Mouse (Mus musculus) CH12F3 (cell line): ENCODE results near the gene Pdxp.

ENCODE experiments used
- in situ Hi-C: fragments of 300-500 bp; cut with MboI; formaldehyde crosslinking; loops from 2 replicates; pipeline ENCODE4 v1.14.3; 2020; ENCODE audit warnings: low sequenced_read_pairs

Pdxp gene

DNA sequence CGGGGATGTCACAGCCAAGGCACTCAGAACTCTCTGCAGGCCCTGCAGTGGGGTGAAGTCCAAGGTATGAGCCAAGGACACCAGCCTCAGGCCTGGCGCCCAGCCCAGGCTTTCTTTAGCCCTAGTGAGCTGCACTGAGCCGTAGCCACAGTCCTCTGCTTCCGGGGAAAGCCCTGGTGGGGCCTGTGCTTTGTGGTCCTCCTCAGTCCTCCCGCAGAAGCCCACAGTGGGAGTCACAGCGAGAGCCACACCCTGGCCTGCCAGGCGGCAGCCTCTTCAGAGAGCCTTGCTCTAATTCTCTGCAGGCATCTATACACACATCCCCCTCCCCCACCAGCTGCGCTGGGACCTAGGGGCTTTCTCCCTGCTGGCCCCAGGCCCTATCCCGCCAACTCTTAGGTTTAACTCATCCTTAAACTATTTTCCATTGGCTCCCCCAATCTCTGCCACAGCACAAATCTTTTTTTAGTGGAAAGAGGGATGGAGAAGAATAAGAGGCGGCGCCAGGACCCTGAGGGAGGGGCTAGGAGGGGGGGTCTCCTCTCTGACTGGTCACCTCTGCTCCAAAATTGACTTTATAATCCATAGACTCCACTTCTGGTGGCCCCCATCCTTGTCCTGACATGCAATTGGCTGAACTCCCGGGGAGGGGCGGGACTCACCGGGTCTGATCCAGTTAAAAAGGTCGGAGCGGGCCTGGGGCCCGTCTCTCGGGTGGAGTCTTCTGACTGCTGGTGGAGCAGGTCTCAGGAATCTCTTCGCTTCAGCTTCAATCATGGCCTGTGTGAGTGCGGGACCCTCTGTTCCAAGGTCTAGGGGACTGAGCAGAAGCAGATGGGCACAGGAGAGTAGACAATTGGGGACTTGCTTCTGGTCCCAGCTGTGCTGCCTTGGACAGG is 12.6 kb downstream of the Pdxp start, which contains the start of gene Lgals1:
Gene Lgals1 (plus strand): TSS at position 705 of the 899 bp plus-strand sequence.
- in situ Hi-C loops: no loop called here

- in situ Hi-C loops: no loop called here
Observed at GRCm38 (mm10) chr15:78927021-78927787, 13.5 kb downstream of the Pdxp start.

GRCm38 (mm10) chr15:78927788-78928457 is 14.2 kb downstream of the Pdxp start:
- in situ Hi-C loops: no loop called here

GRCm38 (mm10) chr15:78928539-78928938 is 14.8 kb downstream of the Pdxp start:
- in situ Hi-C loops: no loop called here

DNA sequence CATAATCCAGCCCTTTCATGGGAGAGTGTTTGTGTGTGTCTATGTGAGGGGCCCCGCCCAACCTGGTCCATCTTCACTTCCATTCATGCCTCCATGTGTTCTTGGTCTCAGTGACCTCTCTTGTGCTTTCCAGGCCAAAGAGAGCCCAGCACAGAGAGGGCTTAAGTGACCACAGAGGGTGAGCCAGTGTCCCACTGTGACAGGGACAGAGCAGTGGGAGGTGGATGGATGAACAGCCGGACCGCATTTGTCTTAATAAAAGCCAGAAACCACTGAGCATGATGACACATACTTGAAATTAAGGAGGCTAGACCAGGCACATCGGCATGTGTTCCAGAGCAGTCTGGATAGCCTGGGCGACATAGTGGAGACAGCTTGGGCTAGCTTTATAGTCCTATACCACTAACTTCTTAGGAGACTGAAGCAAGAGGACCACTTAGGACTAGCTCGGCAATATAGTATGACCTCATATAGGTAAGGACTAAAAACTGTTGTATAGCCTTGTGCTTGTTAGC is 16.5 kb downstream of the Pdxp start:
- in situ Hi-C loops: no loop called here

DNA sequence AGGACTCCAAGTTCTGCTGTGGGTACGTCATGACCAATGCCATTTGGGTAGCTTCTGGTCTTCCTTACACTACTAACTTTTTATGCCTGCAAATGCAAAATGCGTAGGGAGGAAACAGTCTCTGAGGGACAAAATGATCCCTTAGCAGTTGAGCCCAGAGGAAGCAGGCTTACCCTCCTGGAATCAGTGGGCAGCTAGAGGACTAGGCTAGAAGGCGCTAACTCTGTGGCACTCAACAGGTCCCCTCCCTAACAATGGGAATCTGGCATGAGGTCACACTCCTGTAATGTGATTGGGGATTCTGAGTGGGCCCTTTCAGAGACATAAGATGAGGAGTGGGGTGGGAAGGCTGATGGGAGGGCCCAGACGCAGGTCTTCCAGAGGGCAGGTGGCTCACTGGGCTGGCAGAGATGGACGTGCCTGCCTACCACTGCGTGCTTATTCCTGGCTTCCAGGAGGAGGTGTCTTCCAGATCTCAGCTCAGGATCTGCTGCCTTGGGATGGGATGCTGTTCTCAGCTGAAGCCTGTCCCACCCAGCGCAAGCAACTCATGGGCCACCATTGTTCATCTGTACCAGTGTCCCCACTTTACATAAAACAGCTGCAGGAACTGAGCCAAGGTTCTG is 17.2 kb downstream of the Pdxp start:
- in situ Hi-C loops: no loop called here

- in situ Hi-C loops: no loop called here
Observed at GRCm38 (mm10) chr15:78931577-78931976, 17.9 kb downstream of the Pdxp start.

GRCm38 (mm10) chr15:78934784-78935320 is 21.1 kb downstream of the Pdxp start, which contains the start of gene Nol12:
TSS of gene Nol12 (plus strand) at chr15:78934933.
- in situ Hi-C loops: no loop called here

- in situ Hi-C loops: no loop called here
Observed at GRCm38 (mm10) chr15:78936403-78936802, 22.7 kb downstream of the Pdxp start.

DNA sequence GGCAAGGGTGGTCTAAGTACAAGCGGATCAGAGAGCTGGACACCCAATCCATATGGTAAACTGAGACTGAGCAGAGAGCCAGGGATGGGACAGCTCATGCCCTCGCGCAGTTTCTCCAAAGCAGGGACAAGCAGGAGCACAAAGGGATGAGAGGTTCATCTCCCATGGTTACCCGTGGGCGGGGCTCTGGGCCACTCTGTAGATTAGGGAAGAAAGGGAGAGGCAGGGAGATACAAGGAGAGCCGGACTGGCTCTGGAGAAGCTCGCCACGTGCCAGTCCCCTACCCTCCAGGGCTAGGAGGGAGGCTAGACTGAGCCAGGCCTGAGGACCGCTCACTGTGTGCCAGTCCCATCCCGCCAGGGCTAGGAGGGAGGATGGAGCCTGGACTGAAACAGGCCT is 23.6 kb downstream of the Pdxp start:
- in situ Hi-C loops: no loop called here

DNA sequence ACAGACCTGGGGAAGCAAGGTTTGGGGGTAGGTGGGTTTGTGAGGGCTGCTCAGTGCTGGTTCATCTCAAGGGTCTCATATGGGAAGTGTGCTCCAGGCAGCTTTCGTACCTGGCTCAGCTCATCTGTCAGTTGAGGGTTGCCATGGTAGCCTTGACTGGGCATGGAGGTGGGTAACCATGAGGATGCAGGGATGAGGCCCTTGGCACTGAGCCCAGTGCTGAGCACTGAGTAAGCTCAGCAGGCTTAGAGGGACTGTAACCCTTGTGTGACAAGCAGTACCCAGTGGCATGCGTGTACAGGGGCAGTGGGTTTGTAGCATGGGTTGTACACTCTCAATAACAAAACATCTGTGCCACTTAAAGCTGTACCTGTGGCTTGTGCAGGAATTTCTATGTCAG is 24.2 kb downstream of the Pdxp start:
- in situ Hi-C loops: no loop called here

- in situ Hi-C loops: no loop called here
Observed at GRCm38 (mm10) chr15:78940325-78940724, 26.6 kb downstream of the Pdxp start.

- in situ Hi-C loops: no loop called here
Observed at GRCm38 (mm10) chr15:78942663-78943062, 28.9 kb downstream of the Pdxp start.

DNA sequence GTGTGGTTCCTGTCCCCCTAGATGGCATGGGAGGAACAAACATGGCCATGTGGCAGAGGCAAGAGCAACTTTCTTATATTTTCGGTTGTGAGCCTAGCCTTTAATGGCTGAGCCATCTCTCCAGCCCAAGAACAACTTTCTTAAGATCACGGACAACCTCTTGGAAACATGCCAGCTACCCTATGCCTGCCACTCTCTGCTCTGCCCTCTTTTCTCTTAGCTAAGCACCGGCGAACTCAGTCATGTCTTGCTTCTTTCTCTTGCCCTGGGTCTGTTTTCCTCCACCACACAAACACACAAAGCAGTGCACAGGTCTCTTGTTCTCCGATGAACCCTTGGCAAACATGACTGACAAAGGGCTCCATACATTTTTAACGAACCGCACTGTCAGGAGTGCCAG is 32.5 kb downstream of the Pdxp start:
- in situ Hi-C loops: no loop called here

DNA sequence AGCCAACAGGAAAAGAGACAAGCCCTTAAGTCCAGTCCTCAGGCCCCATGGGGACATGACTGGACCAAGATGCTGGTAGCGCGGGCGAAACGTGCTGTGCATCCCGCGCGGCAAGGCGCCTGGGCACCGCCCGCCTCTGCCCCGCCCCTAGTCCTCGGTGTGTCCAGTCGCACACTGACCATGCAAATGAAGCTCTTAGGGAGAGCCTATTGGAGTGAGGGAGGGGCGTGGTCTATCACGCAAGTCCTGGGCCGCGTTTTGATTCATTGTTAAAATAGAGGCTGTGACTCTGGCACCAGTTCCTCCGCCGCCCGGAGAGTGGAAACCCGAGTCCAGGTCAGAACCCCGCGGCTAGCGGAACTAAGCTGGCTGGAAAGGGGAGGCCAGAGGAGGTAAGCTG is 33.9 kb downstream of the Pdxp start, which contains the start of gene Triobp:
Gene Triobp (plus strand): TSS at position 68 of the 400 bp plus-strand sequence.
- in situ Hi-C loops: no loop called here

- in situ Hi-C loops: no loop called here
Observed at GRCm38 (mm10) chr15:78948152-78948725, 34.5 kb downstream of the Pdxp start.

DNA sequence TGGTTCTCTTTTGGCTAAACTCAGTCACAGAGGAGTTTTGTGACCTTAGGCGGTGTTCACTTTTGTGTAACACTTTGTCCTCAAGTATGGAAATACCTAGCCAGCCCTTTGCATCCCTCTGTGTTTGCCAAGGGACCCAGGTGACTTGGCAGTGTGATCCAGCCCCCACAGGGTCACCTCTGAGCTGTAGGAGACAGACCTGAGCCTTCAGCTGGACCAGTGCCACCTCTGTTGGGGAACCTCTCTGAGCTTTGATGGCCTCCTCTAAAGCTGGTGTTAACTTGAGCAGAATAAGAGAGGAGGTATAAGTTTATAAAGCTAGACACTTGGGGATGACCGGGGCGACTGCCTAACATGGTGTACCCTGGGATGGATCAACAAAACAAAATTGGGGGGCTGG is 35.2 kb downstream of the Pdxp start:
- in situ Hi-C loops: no loop called here

DNA sequence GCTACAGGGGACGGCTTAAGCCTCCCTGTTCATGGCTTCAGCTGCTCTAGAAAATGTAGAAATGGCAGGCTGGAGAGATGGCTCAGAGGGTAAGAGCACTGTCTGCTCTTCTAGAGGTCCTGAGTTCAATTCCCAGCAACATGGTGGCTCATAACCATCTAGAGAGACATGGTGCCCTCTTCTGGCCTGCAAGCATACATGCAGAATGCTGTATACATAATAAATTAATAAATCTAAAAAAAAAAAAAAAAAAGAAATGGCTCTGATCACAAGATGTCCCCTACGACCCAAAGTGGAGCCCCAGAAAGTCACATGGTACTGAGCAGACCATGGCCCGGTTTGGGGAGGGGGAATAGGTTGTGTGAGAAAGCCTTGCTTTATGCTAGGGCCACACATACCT is 41.9 kb downstream of the Pdxp start:
- in situ Hi-C loops: no loop called here

GRCm38 (mm10) chr15:78956351-78956750 is 42.6 kb downstream of the Pdxp start:
- in situ Hi-C loops: no loop called here

- in situ Hi-C loops: no loop called here
Observed at GRCm38 (mm10) chr15:78957021-78957420, 43.3 kb downstream of the Pdxp start.
